Mouse (Mus musculus): ENCODE measurements around the gene Atm.

Atm gene

DNA sequence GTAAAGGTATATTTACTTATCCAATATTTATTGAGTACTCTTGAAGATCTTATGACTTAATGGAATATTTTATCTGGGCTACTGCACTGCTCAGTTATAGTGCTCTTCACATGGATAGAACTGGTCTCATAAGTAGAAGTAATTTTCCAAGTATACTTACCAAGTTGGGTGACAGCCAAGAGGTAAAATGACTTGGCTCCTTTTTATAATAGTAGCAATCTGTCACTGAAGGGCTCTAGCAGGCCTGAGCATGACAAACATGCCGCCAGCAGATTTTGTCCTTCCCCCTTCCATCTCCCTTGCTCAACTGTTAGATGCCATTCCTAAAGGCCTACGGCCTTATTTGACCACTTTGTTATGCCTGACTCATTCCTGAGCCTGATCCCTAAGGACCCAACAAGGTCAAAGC is 127.6 kb downstream of the Atm start:
- DNase-seq (ENCODE audit: low spot score in 2 of 2) = no peak

DNA sequence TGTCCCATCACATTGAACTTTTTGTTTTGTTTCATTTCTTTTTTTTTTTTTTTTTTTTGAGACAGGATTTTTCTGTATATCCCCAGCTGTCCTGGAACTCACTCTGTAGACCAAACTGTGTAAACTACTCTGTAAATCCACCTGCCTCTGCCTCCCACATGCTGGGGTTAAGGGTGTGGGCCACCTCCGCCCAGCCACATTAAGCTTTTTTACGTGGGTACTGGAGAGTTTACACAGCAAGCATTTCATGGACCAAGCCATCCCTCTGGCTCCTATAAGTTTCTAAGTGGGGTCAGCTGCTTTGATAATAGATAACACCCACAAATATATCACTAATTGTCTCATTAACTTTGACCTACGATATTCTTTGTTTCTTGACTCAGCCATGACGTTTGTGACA is 128.0 kb downstream of the Atm start:
- DNase-seq (ENCODE audit: low spot score in 2 of 2) = no peak

DNA sequence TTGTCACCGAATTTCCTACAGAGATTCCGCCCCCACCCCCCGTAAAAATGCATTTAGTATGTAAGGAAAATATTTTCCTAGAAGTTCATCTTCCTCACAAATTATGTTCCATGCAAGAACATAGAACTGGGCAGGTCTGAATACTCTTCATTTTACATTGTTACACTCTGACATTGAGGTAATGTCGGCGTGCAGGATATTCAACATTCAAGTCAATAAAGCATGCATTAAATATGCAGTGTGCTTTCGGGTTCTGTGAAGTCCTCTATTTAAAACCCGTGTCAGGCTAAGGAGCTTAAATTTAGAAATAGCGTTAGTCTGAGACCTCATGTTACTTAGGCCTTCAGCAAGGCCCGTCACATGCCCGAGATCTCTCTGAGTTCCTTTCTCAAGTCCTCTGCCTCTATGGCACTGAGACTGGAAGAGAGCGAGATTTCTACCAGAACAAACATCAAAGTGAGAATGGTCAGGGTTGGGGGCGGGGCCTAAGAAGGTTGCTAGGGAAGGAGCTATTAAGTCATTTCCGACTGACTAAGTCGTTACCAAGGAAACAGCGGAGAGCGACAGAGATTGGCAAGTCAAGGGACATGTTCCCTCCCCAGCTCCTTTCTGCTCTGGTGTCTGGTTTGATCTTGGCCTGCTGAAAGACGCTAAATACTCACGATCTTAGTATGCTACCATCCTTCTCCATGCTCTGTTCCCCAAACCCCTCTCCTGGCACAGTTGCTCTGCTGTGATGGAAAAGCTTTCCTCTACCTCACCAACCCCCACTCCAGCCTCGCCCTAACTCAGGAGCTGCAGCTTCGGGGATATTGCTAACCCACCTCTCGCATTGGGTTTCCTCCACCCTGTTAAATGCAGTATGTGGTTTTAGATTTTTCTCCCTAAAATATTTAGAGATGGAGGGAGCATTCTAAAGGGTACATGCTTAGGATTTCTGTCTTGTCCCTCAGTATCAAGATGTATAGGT is 131.5 kb downstream of the Atm start:
- peak; percentile 47 to 60 for DNase-seq (ENCODE audit: low spot score in 2 of 2)

DNA sequence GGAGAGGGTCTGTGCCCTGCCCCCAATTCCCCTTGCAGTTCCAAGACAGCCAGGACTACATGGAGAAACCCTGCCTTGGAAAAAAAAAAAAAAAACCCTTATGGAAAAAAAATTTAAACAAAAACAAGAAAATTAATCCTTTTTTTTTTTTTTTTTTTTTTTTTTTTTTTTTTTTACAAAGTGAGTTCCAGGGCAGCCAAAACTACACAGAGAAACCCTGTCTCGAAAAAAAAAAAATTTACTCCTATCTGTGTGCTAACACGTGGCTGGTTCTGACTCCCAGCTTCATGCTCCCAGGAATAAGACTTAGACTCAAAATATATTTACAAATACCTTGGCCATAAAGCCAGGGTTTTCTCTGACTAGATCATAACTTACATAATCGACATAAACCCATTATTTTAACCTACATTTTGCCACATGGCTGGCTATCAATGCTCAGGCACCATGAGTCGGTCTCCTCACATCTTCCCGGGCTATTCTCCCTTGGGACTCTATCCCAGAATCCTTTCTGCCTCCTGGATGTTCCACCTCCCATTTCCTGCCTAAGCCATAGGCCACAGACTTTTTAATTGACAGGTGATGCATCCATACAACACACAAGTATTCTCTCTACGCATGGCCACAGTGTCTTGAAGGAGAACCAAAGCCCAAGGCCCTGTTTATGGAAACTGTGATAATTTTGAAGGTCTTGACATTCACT is 132.3 kb downstream of the Atm start:
- no peak for DNase-seq (ENCODE audit: low spot score in 2 of 2)

DNA sequence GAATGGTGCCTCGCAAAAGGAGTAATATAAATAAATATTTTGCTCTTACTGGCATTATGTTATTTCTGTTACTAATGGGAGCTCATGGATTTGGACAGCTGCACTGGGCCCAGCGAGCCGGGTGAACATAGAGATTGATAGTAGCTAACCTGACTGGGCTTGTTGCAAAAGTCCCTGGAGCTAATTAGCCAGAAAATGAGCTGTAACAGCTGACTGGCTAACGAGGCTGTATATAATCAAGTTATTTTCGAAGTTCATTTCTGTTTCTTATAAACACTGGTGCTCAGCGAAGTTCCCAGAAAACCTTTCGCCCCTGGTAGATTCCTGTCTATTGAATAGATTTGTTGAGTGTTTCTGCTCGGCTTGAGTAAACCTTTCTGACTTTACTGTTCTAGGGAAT is 133.5 kb downstream of the Atm start:
- DNase-seq (ENCODE audit: low spot score in 2 of 2) = no peak

DNA sequence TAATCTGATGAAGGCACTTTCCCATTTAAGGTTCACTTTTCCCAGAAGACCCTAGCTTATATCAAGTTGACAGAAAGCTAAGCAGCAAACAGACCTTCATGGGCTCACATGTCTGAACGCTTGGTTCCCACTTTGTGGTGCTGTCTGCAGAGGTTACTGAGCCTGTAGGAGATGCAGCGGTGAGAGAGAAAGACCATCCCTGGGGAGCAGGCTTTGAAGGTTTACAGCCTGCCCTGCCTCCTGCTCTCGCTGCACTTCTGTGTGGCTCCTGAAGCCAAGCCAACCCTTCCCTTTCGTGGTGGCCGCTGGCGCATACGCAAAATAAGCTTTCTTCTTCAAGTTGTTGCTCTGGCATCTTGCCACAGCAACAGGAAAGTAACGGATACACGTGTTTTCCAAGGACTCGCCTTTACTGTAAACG is 134.2 kb downstream of the Atm start, which contains the start of gene 4930550C14Rik:
Gene 4930550C14Rik (plus strand): TSS at position 35 of the 421 bp plus-strand sequence.
- DNase-seq (ENCODE audit: low spot score in 2 of 2) = no peak

DNA sequence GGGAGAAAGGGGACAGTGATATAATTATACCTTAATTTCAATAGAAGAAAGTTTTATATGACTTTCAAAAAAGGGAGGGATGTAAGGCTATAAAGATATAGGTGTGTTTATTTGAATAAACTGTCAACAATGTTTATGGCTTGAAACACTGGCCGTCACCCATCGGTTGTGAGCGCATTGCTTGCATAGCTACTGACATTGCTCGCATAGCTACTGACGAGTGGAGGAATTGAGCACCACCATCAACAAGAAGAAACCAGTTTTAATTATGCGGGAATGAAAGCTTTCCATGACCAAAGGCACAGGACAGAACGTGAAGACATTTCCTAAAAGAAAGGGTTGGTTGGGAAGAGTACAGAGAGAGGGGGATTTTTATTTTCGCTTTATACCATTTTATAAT is 135.4 kb downstream of the Atm start:
- DNase-seq (ENCODE audit: low spot score in 2 of 2) = no peak

DNA sequence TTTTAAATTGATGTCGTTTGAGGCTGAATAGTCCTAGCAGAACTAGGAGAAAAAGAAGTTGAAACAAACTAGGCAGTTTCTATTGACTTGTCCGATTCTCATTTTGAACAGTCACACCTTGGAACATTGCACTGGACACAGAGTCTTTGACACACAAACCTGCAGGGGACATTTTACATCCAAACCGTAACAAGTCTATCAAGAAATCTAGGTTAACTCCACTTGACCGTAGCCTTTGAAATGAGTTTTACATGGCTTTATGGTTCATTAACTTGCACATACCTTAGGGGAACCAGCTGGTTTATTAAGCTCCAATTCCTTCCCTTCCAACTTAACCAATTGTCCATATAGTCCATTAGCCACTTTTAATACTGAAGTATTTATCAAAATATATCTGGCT is 135.8 kb downstream of the Atm start:
- no peak for DNase-seq (ENCODE audit: low spot score in 2 of 2)

DNA sequence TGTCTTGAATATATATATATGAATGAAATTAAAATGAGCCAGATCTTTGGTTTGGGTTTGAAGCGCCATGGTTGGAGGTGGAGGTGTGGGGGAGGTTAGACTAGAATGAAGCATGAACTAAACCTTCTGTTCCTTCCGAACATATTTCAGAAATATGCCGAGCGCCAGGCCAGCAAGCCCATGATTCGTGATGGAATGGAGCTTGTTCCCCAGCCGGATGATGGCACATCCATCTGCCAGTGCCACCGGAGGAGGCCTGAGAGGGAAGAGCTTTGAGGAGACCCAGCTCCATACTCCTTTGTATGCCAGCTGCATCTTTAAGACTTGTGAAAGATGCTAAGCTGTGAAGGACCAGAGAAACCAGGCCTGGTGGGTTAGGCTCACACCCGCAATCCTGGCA is 137.0 kb downstream of the Atm start:
- DNase-seq (ENCODE audit: low spot score in 2 of 2) = no peak

DNA sequence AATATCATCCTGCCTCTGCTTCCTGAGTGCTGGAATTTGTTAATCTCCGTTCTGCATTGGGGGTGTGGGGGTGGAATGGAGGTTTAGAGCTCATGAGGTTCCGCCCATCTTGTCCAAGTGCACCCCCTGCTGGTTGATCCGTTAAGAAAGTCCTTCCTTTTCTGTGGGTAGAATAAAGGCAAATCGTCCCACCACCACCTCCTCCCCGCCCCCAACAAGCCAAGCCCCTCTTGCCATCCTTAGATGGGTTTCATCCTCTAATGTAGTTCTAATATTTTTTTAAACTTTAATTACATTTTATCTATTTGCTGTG is 138.2 kb downstream of the Atm start:
- DNase-seq (ENCODE audit: low spot score in 2 of 2) = no peak

DNA sequence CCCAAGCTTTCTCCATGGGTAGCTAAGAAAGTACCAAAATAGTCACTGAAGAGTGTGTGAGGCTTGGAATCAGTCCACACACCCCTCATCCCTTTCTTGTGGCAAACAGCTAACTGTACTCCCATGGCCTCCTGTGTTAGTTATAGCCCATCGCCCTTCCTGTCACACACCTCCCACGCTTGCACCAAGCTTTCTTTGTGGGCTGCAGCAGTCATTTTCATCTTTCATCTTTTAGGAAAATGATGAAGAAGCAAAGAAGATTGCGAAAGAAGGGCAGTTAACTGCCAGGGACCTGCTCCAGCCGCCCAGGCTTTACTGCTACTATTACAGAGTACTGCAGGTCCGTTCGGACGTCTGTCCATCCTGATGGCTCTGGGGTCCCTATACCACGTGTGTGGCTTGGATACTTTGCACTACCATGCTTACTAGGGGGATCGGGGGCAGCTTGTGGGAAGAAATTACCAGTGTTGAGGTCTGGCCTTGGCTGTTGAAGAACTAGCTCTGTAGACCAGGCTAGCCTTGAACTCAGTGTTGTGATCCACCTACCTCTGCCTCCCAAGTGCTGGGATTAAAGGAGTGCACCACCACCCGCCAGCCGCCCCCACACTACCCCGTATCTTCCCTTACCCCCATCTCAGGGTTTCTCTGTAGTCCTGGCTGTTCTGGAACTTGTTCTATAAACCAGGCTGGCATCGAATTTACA is 138.7 kb downstream of the Atm start:
- DNase-seq (ENCODE audit: low spot score in 2 of 2) = no peak

DNA sequence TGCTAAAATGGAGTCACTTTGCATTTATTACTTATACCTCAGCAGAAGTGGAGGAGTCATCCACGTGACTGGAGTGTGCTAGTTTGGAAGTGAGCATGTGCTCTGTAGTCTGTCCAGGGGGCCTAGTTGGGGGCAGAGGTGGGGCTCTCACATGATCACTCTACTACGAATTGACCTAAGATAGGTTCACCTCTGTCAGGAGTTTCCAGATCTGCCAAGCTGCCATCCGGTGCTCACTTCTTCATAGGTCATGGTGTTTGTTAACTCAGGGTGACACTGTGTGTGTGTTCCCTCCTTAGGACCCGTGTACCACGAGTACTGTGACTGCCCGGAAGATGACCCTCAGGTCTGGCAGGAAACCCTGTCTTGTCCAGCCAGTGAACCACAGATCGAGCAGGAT is 146.4 kb downstream of the Atm start:
- DNase-seq (ENCODE audit: low spot score in 2 of 2) = no peak
